Mouse (Mus musculus): ENCODE measurements around the gene Wdr43. TPM values are rescaled to one million over a fixed set of nuclear protein-coding genes. Genes with fewer than 3 reads are reported as not detected.

The Wdr43 gene
- polyA plus RNA-seq, 1 experiment from 2014 or later: 65.2 TPM

DNA sequence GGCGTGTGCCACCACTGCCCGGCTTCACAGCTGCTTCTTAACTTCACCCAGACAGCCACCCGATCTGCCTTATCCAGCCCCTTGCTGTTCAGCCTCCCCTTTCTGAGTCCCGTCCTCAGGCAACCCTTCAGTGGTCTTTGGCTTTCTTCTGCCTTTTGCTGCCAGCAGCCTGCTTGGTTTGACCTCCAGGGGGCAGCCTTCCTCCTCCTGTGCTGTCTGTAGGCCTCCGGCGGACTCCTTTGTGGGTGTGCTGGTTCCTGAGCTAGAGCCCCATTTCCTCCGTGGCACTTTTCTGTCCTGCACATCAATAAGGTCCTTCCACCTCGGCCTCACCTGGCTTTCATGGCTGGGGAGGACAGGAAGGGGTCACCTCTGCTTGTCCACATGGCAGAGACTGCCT, 78.1 kb downstream of the Wdr43 start:
- no peaks in the 10 kb centered on the region for H3K36me3 ChIP-seq (ENCODE audit: control insufficient read depth, insufficient read depth, low read length)
- H3K27me3 ChIP-seq (replicated peaks; ENCODE audit: control insufficient read depth, insufficient read depth, low read length): no peaks in the 10 kb centered on the region
- WGBS: 61% methylated on average over 8 of the region's 8 CpGs
- H3K9ac ChIP-seq (ENCODE audit: low read depth, low read length): no peak overlapping the region
- no peak overlapping the region for H3K4me3 ChIP-seq (ENCODE audit: low read length)
- ATAC-seq: no peak
- no peaks in the 10 kb centered on the region for H3K9me3 ChIP-seq (ENCODE audit: control insufficient read depth, low read length)
- H3K4me1 ChIP-seq (ENCODE audit: control insufficient read depth, insufficient read depth, low read length): no peaks in the 10 kb centered on the region
- no peak overlapping the region for H3K27ac ChIP-seq (ENCODE audit: low read length)
- H3K4me2 ChIP-seq (ENCODE audit: low read depth, low read length): no peak overlapping the region

DNA sequence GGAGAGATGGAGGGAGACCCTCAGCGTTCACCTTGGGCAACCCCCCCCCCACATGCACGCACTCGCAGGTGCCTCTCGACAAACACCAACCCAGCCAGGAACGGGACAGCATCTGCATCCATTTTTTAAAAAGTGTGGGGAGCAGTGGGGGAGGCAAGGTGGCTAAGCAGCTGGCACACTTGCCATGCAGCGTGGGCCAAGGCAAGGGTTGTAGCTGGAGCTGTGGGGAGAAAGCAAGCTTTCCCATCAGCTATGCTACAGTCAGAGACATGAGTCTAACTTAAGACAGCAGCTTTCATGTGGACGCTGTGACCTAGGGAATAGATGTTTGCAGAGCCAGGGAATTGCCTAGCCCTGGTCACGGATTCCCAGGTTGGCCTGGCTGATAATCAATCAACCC, 79.5 kb downstream of the Wdr43 start:
- Histone ChIP-seq H3K9ac (ENCODE audit: low read depth, low read length) (no peak overlapping the region), H3K4me3 (ENCODE audit: low read length) (no peak overlapping the region), H3K27me3 (replicated peaks; ENCODE audit: control insufficient read depth, insufficient read depth, low read length) (no peaks in the 10 kb centered on the region), H3K9me3 (ENCODE audit: control insufficient read depth, low read length) (no peaks in the 10 kb centered on the region), H3K36me3 (ENCODE audit: control insufficient read depth, insufficient read depth, low read length) (no peaks in the 10 kb centered on the region), H3K27ac (ENCODE audit: low read length) (no peak overlapping the region), H3K4me1 (ENCODE audit: control insufficient read depth, insufficient read depth, low read length) (no peaks in the 10 kb centered on the region), H3K4me2 (ENCODE audit: low read depth, low read length) (no peak overlapping the region)
- 81% methylated on average over 8 of the region's 8 CpGs for WGBS
- no peak for ATAC-seq

DNA sequence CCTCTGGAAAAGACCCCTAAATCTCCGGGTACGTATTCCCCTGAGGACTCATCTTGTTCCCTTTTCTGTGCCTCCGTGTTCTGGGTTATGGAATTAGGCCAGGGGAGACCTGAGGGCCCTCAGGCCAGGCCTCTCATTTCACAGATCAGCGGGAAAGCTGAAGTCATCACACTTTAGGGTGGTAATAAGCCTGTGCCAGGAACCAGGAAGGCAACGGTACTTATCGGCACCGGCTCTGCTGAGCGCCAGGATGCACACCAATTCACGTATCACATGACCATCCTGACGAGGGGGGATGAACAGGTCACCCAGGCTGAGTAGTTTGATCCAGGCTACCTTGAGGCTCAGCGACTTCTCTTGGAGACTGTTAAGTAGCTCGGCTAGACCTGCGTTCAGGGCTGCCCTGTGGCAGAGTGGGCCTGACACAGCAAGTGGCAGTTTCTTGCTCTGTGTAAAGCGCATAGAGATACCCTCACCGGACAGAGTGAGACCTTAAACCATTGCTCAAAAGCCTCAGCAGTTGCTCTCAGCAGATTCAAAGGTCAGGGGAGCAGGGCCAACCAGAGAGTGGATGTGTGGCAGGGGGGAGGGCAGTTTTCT, 80.1 kb downstream of the Wdr43 start:
- H3K4me2 ChIP-seq (ENCODE audit: low read depth, low read length): no peak overlapping the region
- H3K27me3 ChIP-seq (replicated peaks; ENCODE audit: control insufficient read depth, insufficient read depth, low read length): no peaks in the 10 kb centered on the region
- WGBS: 74% methylated on average over 15 of the region's 15 CpGs
- no peak for ATAC-seq
- no peaks in the 10 kb centered on the region for H3K9me3 ChIP-seq (ENCODE audit: control insufficient read depth, low read length)
- H3K27ac ChIP-seq (ENCODE audit: low read length): no peak overlapping the region
- no peaks in the 10 kb centered on the region for H3K36me3 ChIP-seq (ENCODE audit: control insufficient read depth, insufficient read depth, low read length)
- no peak overlapping the region for H3K9ac ChIP-seq (ENCODE audit: low read depth, low read length)
- no peak overlapping the region for H3K4me3 ChIP-seq (ENCODE audit: low read length)
- H3K4me1 ChIP-seq (ENCODE audit: control insufficient read depth, insufficient read depth, low read length): no peaks in the 10 kb centered on the region

DNA sequence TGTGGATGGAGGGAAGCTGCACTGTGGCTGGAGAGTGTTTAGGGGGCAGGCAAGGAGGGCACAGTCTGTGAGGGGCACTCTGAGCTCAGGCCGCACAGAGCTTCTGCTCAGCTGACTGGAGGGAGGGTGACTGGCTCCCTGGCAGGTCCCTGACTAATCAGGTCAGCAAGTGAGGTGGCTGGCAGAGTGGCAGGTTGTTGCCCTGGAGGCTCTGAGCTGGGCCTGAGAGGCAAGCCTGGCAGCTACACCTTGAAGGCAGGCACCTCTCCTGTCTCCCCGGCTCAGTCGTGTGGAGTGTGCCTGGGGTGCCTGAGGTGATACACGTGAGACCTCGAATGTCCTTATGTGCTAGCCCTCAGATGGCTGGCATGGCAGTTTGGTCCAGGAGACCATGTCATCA, 80.7 kb downstream of the Wdr43 start:
- Histone ChIP-seq H3K9ac (ENCODE audit: low read depth, low read length) (no peak overlapping the region), H3K27ac (ENCODE audit: low read length) (no peak overlapping the region), H3K9me3 (ENCODE audit: control insufficient read depth, low read length) (no peaks in the 10 kb centered on the region), H3K4me3 (ENCODE audit: low read length) (no peak overlapping the region), H3K36me3 (ENCODE audit: control insufficient read depth, insufficient read depth, low read length) (no peaks in the 10 kb centered on the region), H3K27me3 (replicated peaks; ENCODE audit: control insufficient read depth, insufficient read depth, low read length) (no peaks in the 10 kb centered on the region), H3K4me1 (ENCODE audit: control insufficient read depth, insufficient read depth, low read length) (no peaks in the 10 kb centered on the region), H3K4me2 (ENCODE audit: low read depth, low read length) (no peak overlapping the region)
- no peak for ATAC-seq
- 81% methylated on average over 5 of the region's 5 CpGs for WGBS

DNA sequence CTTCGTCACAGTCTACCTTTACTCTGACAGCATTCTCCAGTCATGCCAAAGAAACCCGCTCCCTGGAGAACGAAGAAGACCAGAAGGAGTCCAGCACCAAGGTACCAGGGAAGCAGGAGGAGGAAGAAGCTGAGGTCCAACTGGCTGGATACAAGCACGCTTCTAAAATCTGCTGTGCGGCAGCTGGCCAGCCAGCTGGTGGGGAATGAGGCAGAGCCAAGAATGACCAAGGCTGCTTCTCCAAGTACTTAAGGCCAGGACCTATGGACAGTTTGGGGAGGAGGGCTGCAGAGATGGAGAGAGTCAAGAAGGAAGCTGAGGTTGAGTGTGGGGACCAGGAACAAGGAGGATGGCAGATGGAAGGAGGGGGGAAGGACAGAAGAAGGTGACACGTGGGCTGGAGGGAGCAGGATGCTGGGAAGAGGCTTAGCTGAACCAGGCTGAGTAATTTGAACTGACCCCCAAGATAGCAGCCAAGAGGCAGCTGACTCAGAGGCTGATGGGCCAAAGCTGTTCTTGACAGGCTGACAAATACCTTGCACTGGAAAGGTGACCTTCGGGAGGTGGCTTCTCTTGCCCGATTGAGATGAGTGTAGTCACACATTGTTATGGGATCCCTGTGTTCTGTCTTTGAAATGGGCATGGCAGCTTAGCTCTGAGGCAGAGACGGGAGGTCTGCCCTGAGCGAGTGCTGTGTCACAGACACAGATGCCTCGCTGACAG, 82.4 kb downstream of the Wdr43 start:
- ATAC-seq: no peak
- Histone ChIP-seq H3K27me3 (replicated peaks; ENCODE audit: control insufficient read depth, insufficient read depth, low read length) (no peaks in the 10 kb centered on the region), H3K36me3 (ENCODE audit: control insufficient read depth, insufficient read depth, low read length) (no peaks in the 10 kb centered on the region), H3K27ac (ENCODE audit: low read length) (no peak overlapping the region), H3K9ac (ENCODE audit: low read depth, low read length) (no peak overlapping the region), H3K9me3 (ENCODE audit: control insufficient read depth, low read length) (no peaks in the 10 kb centered on the region), H3K4me1 (ENCODE audit: control insufficient read depth, insufficient read depth, low read length) (no peaks in the 10 kb centered on the region), H3K4me3 (ENCODE audit: low read length) (no peak overlapping the region), H3K4me2 (ENCODE audit: low read depth, low read length) (no peak overlapping the region)
- 78% methylated on average over 11 of the region's 11 CpGs for WGBS

DNA sequence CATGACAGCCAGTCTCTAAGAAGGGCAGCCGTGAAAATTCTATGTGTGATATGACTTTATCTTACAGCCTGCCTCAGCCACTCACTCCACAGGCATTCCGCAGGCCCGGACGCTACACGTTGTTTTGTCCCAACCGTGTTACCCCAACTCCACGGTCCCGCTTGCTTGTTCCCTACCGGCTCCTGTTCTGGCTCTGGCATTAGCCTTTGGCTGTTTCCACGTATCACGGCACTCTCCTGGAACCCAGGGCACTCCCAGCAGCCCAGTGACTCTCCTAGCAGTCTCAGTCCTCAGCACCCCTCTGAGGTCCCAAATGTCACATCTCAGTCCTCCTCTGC, 82.9 kb downstream of the Wdr43 start:
- H3K27me3 ChIP-seq (replicated peaks; ENCODE audit: control insufficient read depth, insufficient read depth, low read length): no peaks in the 10 kb centered on the region
- no peaks in the 10 kb centered on the region for H3K9me3 ChIP-seq (ENCODE audit: control insufficient read depth, low read length)

DNA sequence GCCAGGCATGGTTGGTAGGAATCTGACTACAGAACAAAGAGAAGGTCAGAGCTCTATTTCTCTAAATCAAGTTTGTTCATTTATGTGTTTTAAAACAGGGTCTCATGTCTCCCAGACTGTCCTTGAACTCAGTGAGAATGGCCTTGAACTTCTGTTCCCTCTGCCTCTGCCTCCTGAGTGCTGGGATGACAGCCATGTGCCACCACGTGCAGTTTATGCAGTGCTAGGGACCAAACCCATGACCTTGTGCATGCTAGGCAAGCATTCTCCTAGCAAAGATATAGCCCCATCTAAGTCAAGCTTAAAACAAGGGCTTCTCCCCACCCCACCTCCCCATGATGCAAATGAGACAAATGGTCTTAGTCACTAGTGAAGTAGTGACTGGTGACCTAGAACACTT, 89.4 kb downstream of the Wdr43 start:
- H3K36me3 ChIP-seq (ENCODE audit: control insufficient read depth, insufficient read depth, low read length): no peaks in the 10 kb centered on the region
- no peaks in the 10 kb centered on the region for H3K27me3 ChIP-seq (replicated peaks; ENCODE audit: control insufficient read depth, insufficient read depth, low read length)
- no peak overlapping the region for H3K4me3 ChIP-seq (ENCODE audit: low read length)
- no peak overlapping the region for H3K4me2 ChIP-seq (ENCODE audit: low read depth, low read length)
- peaks cover 4% of the 10 kb centered on the region; the same call in 1 of the 2 replicates for H3K4me1 ChIP-seq (ENCODE audit: control insufficient read depth, insufficient read depth, low read length)
- no peak for ATAC-seq
- WGBS: 65% methylated on average over 1 of the region's 1 CpGs
- no peak overlapping the region for H3K27ac ChIP-seq (ENCODE audit: low read length)
- H3K9me3 ChIP-seq (ENCODE audit: control insufficient read depth, low read length): no peaks in the 10 kb centered on the region
- no peak overlapping the region for H3K9ac ChIP-seq (ENCODE audit: low read depth, low read length)

More for the DNA sequence above, 82.9 kb downstream of the Wdr43 start:
- no peaks in the 10 kb centered on the region for H3K36me3 ChIP-seq (ENCODE audit: control insufficient read depth, insufficient read depth, low read length)
- no peak overlapping the region for H3K4me2 ChIP-seq (ENCODE audit: low read depth, low read length)
- no peak overlapping the region for H3K9ac ChIP-seq (ENCODE audit: low read depth, low read length)
- H3K27ac ChIP-seq (ENCODE audit: low read length): no peak overlapping the region
- no peaks in the 10 kb centered on the region for H3K4me1 ChIP-seq (ENCODE audit: control insufficient read depth, insufficient read depth, low read length)
- 90% methylated on average over 11 of the region's 11 CpGs for WGBS
- H3K4me3 ChIP-seq (ENCODE audit: low read length): no peak overlapping the region
- ATAC-seq: no peak

DNA sequence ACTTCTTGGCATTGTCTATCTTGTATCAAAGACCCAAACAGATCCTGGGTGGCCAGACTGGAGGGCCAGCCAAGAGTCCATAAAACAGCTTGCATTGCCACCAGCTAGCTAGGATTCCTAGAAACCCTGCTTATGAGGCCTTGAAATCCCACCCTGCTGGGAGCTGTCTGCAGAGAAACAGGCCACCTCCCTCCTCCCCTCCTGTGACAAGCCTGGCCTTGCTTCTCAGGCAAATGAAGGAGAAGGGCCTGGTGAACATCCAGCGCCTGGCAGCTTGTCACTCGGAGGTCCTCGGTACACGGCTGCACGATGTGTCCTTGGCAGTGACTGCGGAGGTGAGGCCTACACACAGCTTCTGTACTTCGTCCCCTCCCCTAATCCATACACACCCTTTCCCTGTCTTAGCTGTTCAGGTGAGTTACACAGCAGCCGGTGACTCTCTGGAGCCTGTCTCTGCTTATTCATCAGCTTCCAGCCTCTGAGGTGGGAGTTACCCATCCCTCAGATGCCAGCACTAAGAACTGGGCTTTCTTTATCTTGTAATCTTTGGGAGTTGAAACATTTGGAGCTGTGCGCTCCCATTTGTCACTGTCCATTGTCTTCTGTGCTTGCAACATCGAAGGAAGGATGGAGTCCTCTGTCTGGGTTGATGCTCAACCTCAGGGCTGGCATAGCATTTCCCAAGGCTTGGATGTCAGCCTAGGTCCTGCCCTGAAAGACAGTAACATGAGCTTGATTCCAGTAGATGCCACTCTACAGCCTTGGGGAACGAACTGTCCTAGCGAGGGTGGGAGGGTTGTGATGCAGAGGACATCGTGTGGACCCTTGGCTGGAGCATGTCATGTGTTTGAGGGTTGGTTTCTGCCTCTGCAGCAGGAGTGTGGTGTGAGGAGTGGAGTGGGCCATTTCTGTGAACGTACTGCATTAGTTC, 90.1 kb downstream of the Wdr43 start:
- H3K4me2 ChIP-seq (ENCODE audit: low read depth, low read length): no peak overlapping the region
- ATAC-seq: no peak
- H3K4me3 ChIP-seq (ENCODE audit: low read length): no peak overlapping the region
- no peaks in the 10 kb centered on the region for H3K9me3 ChIP-seq (ENCODE audit: control insufficient read depth, low read length)
- H3K4me1 ChIP-seq (ENCODE audit: control insufficient read depth, insufficient read depth, low read length): peaks cover 4% of the 10 kb centered on the region; the same call in 1 of the 2 replicates
- no peaks in the 10 kb centered on the region for H3K27me3 ChIP-seq (replicated peaks; ENCODE audit: control insufficient read depth, insufficient read depth, low read length)
- H3K27ac ChIP-seq (ENCODE audit: low read length): no peak overlapping the region
- whole genome bisulfite sequencing: 75% methylated on average over 14 of the region's 14 CpGs
- no peaks in the 10 kb centered on the region for H3K36me3 ChIP-seq (ENCODE audit: control insufficient read depth, insufficient read depth, low read length)
- H3K9ac ChIP-seq (ENCODE audit: low read depth, low read length): no peak overlapping the region

DNA sequence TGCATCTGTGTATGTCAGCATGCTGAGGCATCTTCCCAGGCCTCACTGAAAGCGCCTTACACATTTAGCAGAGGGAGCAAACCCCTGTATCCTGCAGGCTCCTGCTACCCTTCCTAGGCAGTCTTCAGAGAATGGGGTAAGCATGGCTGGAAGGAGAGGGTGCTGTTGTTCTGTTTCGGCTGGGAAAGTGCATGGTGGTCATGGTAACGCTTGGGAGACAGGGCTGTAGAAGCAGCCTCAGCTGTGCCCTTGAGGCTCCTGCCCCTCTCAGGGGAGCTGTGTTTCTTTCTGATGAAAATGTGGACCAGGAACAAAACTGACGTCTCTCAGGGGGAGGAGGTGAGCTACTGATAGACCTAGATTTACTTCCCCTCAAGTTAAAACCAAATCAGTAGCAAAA, 92.0 kb downstream of the Wdr43 start:
- Histone ChIP-seq H3K36me3 (ENCODE audit: control insufficient read depth, insufficient read depth, low read length) (no peaks in the 10 kb centered on the region), H3K4me3 (ENCODE audit: low read length) (no peak overlapping the region), H3K9me3 (ENCODE audit: control insufficient read depth, low read length) (no peaks in the 10 kb centered on the region), H3K27me3 (replicated peaks; ENCODE audit: control insufficient read depth, insufficient read depth, low read length) (no peaks in the 10 kb centered on the region), H3K4me2 (ENCODE audit: low read depth, low read length) (no peak overlapping the region), H3K4me1 (ENCODE audit: control insufficient read depth, insufficient read depth, low read length) (peaks cover 4% of the 10 kb centered on the region; the same call in 1 of the 2 replicates), H3K9ac (ENCODE audit: low read depth, low read length) (no peak overlapping the region), H3K27ac (ENCODE audit: low read length) (no peak overlapping the region)
- WGBS: 59% methylated on average over 4 of the region's 4 CpGs
- ATAC-seq: no peak

Data from intestine, embryonic 16.5 days (tissue).